Mouse (Mus musculus) MEL (cell line): Measurements from ENCODE around the gene Tgm1. TPM values are rescaled to one million over a fixed set of nuclear protein-coding genes. Genes with fewer than 3 reads are reported as not detected.

Source experiments
- DNase-seq: peaks from one replicate; pipeline ENCODE4 v3.0.0; 2011; ENCODE audit warnings: low read depth, low spot score
- H3K27ac ChIP-seq: 2 replicates; pipeline ENCODE4 v1.5.1; 2012; ENCODE audit warnings: low read depth, mild to moderate bottlenecking, control low read depth, low read length, moderate library complexity; ENCODE audit not compliant: control insufficient read depth
- H3K27me3 ChIP-seq, 2 experiments: fragments of 150-350 bp in 1 of 2; sonication (generic) in 1 of 2; 2 replicates each; pipeline ENCODE4 v1.6.1; 2012; ENCODE audit warnings: low read length in 2 of 2, mild to moderate bottlenecking in 2 of 2, improper control_type of control experiment in 1 of 2, moderate library complexity in 1 of 2; ENCODE audit not compliant: insufficient read depth in 2 of 2, control insufficient read depth in 1 of 2
- H3K36me3 ChIP-seq, 2 experiments: 2 replicates each; pipeline ENCODE4 v1.6.1; 2012 to 2014; ENCODE audit warnings: low read length in 2 of 2, improper control_type of control experiment in 1 of 2, inconsistent platforms in 1 of 2, mild to moderate bottlenecking in 1 of 2; ENCODE audit not compliant: insufficient read depth in 2 of 2, control insufficient read depth in 1 of 2
- H3K4me1 ChIP-seq, 2 experiments: fragments of 150-350 bp in 1 of 2; sonication (generic) in 1 of 2; 2 replicates each; pipeline ENCODE4 v1.6.1; 2012; ENCODE audit warnings: low read length in 2 of 2, improper control_type of control experiment in 1 of 2, mild to moderate bottlenecking in 1 of 2; ENCODE audit not compliant: insufficient read depth in 2 of 2, control insufficient read depth in 1 of 2
- H3K4me3 ChIP-seq, 2 experiments: fragments of 150-350 bp in 1 of 2; sonication (generic) in 1 of 2; 2 replicates each; pipeline ENCODE4 v1.5.1; 2012; ENCODE audit warnings: low read depth in 2 of 2, low read length in 2 of 2, mild to moderate bottlenecking in 2 of 2, moderate library complexity in 2 of 2, control low read depth in 1 of 2, improper control_type of control experiment in 1 of 2; ENCODE audit not compliant: control insufficient read depth in 1 of 2, insufficient read depth in 1 of 2
- H3K79me2 ChIP-seq: 2 replicates; pipeline ENCODE4 v1.6.1; 2012; ENCODE audit warnings: mild to moderate bottlenecking, low read length, moderate library complexity; ENCODE audit not compliant: control insufficient read depth, poor library complexity, insufficient read depth
- H3K9ac ChIP-seq: 2 replicates; pipeline ENCODE4 v1.6.1; 2012; ENCODE audit warnings: low read depth, mild to moderate bottlenecking, control low read depth, low read length, moderate library complexity; ENCODE audit not compliant: control insufficient read depth, poor library complexity, severe bottlenecking
- H3K9me3 ChIP-seq: fragments of 150-350 bp; sonication (generic); replicated peaks from 2 replicates; pipeline ENCODE4 v1.6.1; 2012; ENCODE audit warnings: mild to moderate bottlenecking, low read length, improper control_type of control experiment, moderate library complexity; ENCODE audit not compliant: insufficient read depth
- BHLHE40 ChIP-seq: IDR thresholded peaks from 2 replicates; pipeline ENCODE4 v1.6.1; 2012; ENCODE audit warnings: low read depth, mild to moderate bottlenecking, inconsistent platforms, low read length, improper control_type of control experiment, borderline replicate concordance
- CHD1 ChIP-seq: IDR thresholded peaks from 2 replicates; pipeline ENCODE4 v1.6.1; 2012; ENCODE audit warnings: low read depth, mild to moderate bottlenecking, inconsistent platforms, low read length, improper control_type of control experiment
- EP300 ChIP-seq, 2 experiments: IDR thresholded peaks; 2 replicates each; pipeline ENCODE4 v1.6.1; 2011; ENCODE audit warnings: improper control_type of control experiment in 2 of 2, low read length in 2 of 2, low read depth in 1 of 2, mild to moderate bottlenecking in 1 of 2
- GATA1 ChIP-seq: IDR thresholded peaks from 2 replicates; pipeline ENCODE4 v1.6.1; 2011; ENCODE audit warnings: low read depth, low read length, improper control_type of control experiment
- HCFC1 ChIP-seq: IDR thresholded peaks from 2 replicates; pipeline ENCODE4 v1.6.1; 2012; ENCODE audit warnings: low read depth, mild to moderate bottlenecking, inconsistent platforms, low read length, improper control_type of control experiment, moderate library complexity
- MAX ChIP-seq: IDR thresholded peaks from 2 replicates; pipeline ENCODE4 v1.6.1; 2011; ENCODE audit warnings: low read length, improper control_type of control experiment
- MEF2A ChIP-seq: IDR thresholded peaks from 2 replicates; pipeline ENCODE4 v1.6.1; 2014; ENCODE audit warnings: low read depth, mild to moderate bottlenecking, inconsistent platforms, low read length, improper control_type of control experiment; ENCODE audit not compliant: poor library complexity, insufficient replicate concordance, severe bottlenecking; ENCODE audit errors: extremely low read depth
- MXI1 ChIP-seq: IDR thresholded peaks from 2 replicates; pipeline ENCODE4 v1.6.1; 2011; ENCODE audit warnings: mild to moderate bottlenecking, low read depth, low read length, improper control_type of control experiment
- MYB ChIP-seq: IDR thresholded peaks from 2 replicates; pipeline ENCODE4 v1.6.1; 2011; ENCODE audit warnings: mild to moderate bottlenecking, low read depth, low read length, improper control_type of control experiment
- MYC ChIP-seq: IDR thresholded peaks from 2 replicates; pipeline ENCODE4 v1.6.1; 2011; ENCODE audit warnings: low read depth, mild to moderate bottlenecking, low read length, improper control_type of control experiment, moderate library complexity
- NELFE ChIP-seq: IDR thresholded peaks from 2 replicates; pipeline ENCODE4 v1.6.1; 2011; ENCODE audit warnings: low read depth, low read length, improper control_type of control experiment
- NRF1 ChIP-seq: IDR thresholded peaks from 2 replicates; pipeline ENCODE4 v1.6.1; 2014; ENCODE audit warnings: low read depth, mild to moderate bottlenecking, inconsistent platforms, low read length, improper control_type of control experiment, moderate library complexity; ENCODE audit not compliant: poor library complexity, insufficient read depth, severe bottlenecking
- POLR2AphosphoS2 ChIP-seq: IDR thresholded peaks from 2 replicates; pipeline ENCODE4 v1.6.1; 2011; ENCODE audit warnings: low read length, improper control_type of control experiment
- SIN3A ChIP-seq: IDR thresholded peaks from 2 replicates; pipeline ENCODE4 v1.6.1; 2012; ENCODE audit warnings: low read length, improper control_type of control experiment, inconsistent platforms
- TAL1 ChIP-seq: IDR thresholded peaks from 2 replicates; pipeline ENCODE4 v1.6.1; 2012; ENCODE audit warnings: mild to moderate bottlenecking, inconsistent platforms, low read length, moderate library complexity, mixed read lengths
- TBP ChIP-seq: IDR thresholded peaks from 2 replicates; pipeline ENCODE4 v1.8.0; 2011; ENCODE audit warnings: low read depth, low read length, improper control_type of control experiment
- USF1 ChIP-seq: IDR thresholded peaks from 2 replicates; pipeline ENCODE4 v1.6.1; 2014; ENCODE audit warnings: low read depth, mild to moderate bottlenecking, inconsistent platforms, low read length, improper control_type of control experiment, moderate library complexity
- USF2 ChIP-seq, 2 experiments: IDR thresholded peaks; 2 replicates each; pipeline ENCODE4 v1.6.1; 2011 to 2012; ENCODE audit warnings: improper control_type of control experiment in 2 of 2, low read length in 2 of 2, borderline replicate concordance in 1 of 2, inconsistent platforms in 1 of 2, low read depth in 1 of 2, mild to moderate bottlenecking in 1 of 2; ENCODE audit not compliant: insufficient read depth in 1 of 2
- ZMIZ1 ChIP-seq: IDR thresholded peaks from 2 replicates; pipeline ENCODE4 v1.6.1; 2012; ENCODE audit warnings: low read depth, mild to moderate bottlenecking, inconsistent platforms, low read length, improper control_type of control experiment, moderate library complexity
- ZNF384 ChIP-seq: IDR thresholded peaks from 2 replicates; pipeline ENCODE4 v1.6.1; 2012; ENCODE audit warnings: low read depth, mild to moderate bottlenecking, inconsistent platforms, low read length, improper control_type of control experiment
- polyA plus RNA-seq, 2 experiments: library from polyadenylated mRNA; stranded (reverse) in 1 of 2; unstranded in 1 of 2; fragments of >175 nt in 1 of 2; fragments of >200 nt in 1 of 2; gene quantifications; 2 replicates each; pipeline versions ENCODE4 v1.2.1 to v1.2.4; 2012; ENCODE audit warnings: low replicate concordance in 2 of 2, low read depth in 1 of 2; ENCODE audit not compliant: insufficient read length in 2 of 2, insufficient read depth in 1 of 2, missing spikeins in 1 of 2
- total RNA-seq: library from RNA; depleted of rRNA; stranded (reverse); fragments of 300-350 nt; gene quantifications from 2 replicates; pipeline ENCODE4 v1.2.3, GENCODE M21; 2012

Tgm1 gene
- total and polyA plus RNA-seq, 3 experiments = 6.2 to 11.4 TPM; not detected in 1

DNA sequence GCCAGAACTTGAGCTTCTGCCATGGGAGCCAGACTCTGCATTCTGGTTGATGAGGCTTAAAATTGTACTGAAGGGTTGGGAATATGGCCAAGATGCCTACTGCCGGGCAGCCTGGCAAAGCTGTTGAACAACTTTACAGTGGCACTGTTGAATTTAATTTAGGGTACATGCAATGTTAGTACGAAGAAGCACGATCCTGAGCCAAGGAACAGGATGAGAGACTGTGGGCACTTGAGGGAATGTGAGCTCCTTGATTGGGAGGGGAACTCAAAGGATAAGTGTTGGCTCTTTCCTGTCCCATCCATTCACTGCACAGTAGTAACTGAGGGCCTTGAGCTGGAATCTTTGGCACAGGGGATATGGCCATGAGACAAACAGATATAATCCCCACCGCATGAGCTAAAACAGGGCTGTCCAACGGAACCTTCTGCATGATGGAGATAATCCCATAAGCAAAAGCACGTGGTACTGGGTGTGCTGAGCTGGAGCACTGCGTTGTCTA is 16.9 kb upstream of the Tgm1 start (continued):
- TF ChIP-seq SIN3A = peak; percentile 60
- TF ChIP-seq MXI1 = peak; percentile 70; the same call in 1 of the 2 replicates
- peak; percentile 82 for TF ChIP-seq USF1
- no peak for TF ChIP-seq HCFC1
- TF ChIP-seq, all 39 proteins: peak for 11

DNA sequence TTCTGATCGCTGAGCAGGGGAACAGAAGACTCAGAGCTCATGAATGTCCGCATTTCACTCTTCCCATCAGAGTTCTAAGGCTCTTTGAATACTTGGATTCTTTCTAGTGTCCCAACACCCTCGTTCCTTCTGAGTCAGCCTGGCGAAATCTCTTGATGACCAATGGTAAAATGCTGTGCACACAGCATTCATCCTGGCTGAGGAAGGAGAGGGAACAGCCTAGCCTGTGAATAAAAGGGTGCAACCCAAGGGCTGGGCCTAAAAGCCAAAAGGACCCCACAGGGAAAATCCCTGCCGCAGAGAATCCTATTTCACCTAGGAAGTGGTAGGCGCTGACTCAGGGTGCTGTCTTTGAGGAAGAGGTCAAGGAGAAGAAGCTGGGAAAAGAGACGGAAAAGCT is 16.4 kb upstream of the Tgm1 start:
- Histone ChIP-seq H3K27me3 (no peaks in the 10 kb centered on the region), H3K36me3 (peaks cover 0 to 24% of the 10 kb centered on the region in 2 experiments; a peak in 2 of 4 replicates), H3K27ac (no peak overlapping the region), H3K79me2 (no peaks in the 10 kb centered on the region), H3K9me3 (no peaks in the 10 kb centered on the region), H3K9ac (no peak overlapping the region), H3K4me1 (peaks cover 13 to 45% of the 10 kb centered on the region in 2 experiments), H3K4me3 (no peak overlapping the region)
- DNase-seq = no peak
- no peak for TF ChIP-seq USF2 (IDR thresholded peaks at IDR 0.05; ENCODE audit: borderline replicate concordance in 1 of 2, insufficient read depth in 1 of 2, low read depth in 1 of 2, low read length in 2 of 2)

GRCm38 (mm10) chr14:55727889-55728685 is 14.4 kb upstream of the Tgm1 start:
- Histone ChIP-seq H3K9me3 (no peaks in the 10 kb centered on the region), H3K9ac (no peak overlapping the region), H3K27me3 (no peaks in the 10 kb centered on the region), H3K79me2 (no peaks in the 10 kb centered on the region), H3K4me3 (no peak overlapping the region), H3K27ac (no peak overlapping the region), H3K4me1 (peaks cover 22 to 41% of the 10 kb centered on the region in 2 experiments)
- DNase-seq = no peak
- TF ChIP-seq HCFC1 (no peak), MYC (no peak), USF2 (IDR thresholded peaks at IDR 0.05; ENCODE audit: borderline replicate concordance in 1 of 2, insufficient read depth in 1 of 2, low read depth in 1 of 2, low read length in 2 of 2) (no peak), GATA1 (no peak), ZMIZ1 (no peak), MXI1 (no peak), TAL1 (no peak)
- TF ChIP-seq, all 39 proteins: peak for 0
- peaks cover 0 to 33% of the 10 kb centered on the region in 2 experiments; a peak in 2 of 4 replicates for H3K36me3 ChIP-seq

- H3K27me3 ChIP-seq = no peaks in the 10 kb centered on the region
- DNase-seq = no peak
- H3K36me3 ChIP-seq = peaks cover 0 to 37% of the 10 kb centered on the region in 2 experiments; a peak in 2 of 4 replicates
- no peaks in the 10 kb centered on the region for H3K9me3 ChIP-seq
- peaks cover 26 to 46% of the 10 kb centered on the region in 2 experiments for H3K4me1 ChIP-seq
- H3K27ac ChIP-seq = no peak overlapping the region
- no peak overlapping the region for H3K9ac ChIP-seq
- H3K79me2 ChIP-seq = peaks cover 2% of the 10 kb centered on the region; the same call in 1 of the 2 replicates
- H3K4me3 ChIP-seq = no peak overlapping the region
- TF ChIP-seq HCFC1 (no peak), BHLHE40 (no peak), MAX (no peak), MYB (no peak), ZMIZ1 (no peak), TAL1 (no peak), NELFE (no peak), NRF1 (no peak), ZNF384 (no peak), POLR2AphosphoS2 (no peak), EP300 (IDR thresholded peaks at IDR 0.05; ENCODE audit: low read depth in 1 of 2, low read length in 2 of 2) (no peak), TBP (no peak), CHD1 (no peak), MEF2A (no peak), GATA1 (no peak)
Observed at GRCm38 (mm10) chr14:55726261-55726660, 12.5 kb upstream of the Tgm1 start.
